Mouse (Mus musculus) bone marrow, adult 2 months (tissue): ENCODE measurements at regions not wholly inside any gene's neighbourhood (a gene's known extent, or its start where the extent isn't known, plus 50 kb on each side); places are given as distances from the start of the nearest gene placed in this dataset.

ENCODE experiments used
- CTCF ChIP-seq: fragments of 200-500 bp; IDR thresholded peaks from 2 replicates; pipeline ENCODE4 v1.5.1; 2011; ENCODE audit warnings: low read length, control low read depth; ENCODE audit not compliant: control insufficient read depth, insufficient read depth
- POLR2A ChIP-seq: fragments of 200-500 bp; IDR thresholded peaks from 2 replicates; pipeline ENCODE4 v1.6.1; 2011; ENCODE audit warnings: low read depth, mild to moderate bottlenecking, control low read depth, low read length, borderline replicate concordance; ENCODE audit not compliant: control insufficient read depth

GRCm38 (mm10) chr13:19975621-19976020, 114.8 kb upstream of the Elmo1 start:
- TF ChIP-seq POLR2A = no peak
- no peak for TF ChIP-seq CTCF
